Mouse (Mus musculus): ENCODE measurements around the gene Stxbp5l. TPM values are rescaled to one million over a fixed set of nuclear protein-coding genes. Genes with fewer than 3 reads are reported as not detected.
"Not testable (repeated sequence)": the region's sequence is repeated elsewhere in the genome, so short reads cannot be mapped to it uniquely, and the experiment has no call there.

Stxbp5l gene
- polyA plus RNA-seq, 1 experiment: 0.92 TPM

GRCm38 (mm10) chr16:37219151-37219550 is 165.6 kb downstream of the Stxbp5l start:
- 88% methylated on average over 1 of the region's 1 CpGs for WGBS
- TF ChIP-seq CTCF (IDR thresholded peaks at IDR 0.05; ENCODE audit: control insufficient read depth, insufficient read depth, low read length) (no peak), POLR2A (IDR thresholded peaks at IDR 0.05; ENCODE audit: borderline replicate concordance, control insufficient read depth, low read depth, low read length) (no peak)

DNA sequence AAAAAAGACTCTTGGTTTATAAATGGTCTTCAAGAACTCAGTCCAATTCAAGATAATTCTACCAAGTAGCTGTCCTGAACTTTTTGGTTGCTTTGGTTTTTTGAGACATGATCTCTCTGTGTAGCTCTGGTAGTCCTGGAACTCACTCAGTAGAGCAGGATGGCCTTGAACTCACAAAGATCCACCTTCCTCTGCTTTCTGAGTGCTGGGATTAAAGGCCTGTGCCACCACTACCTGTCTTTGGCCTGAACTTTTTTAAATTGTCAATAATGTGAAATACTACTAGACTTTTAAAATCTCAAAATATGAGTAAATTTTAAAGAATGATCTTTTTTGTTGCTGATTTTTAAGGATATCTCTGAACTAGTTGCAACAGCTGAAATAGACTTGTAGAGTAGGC is 176.0 kb downstream of the Stxbp5l start:
- H3K27ac ChIP-seq (ENCODE audit: control insufficient read depth, insufficient read depth, low read depth, low read length, poor library complexity): no peak overlapping the region
- TF ChIP-seq POLR2A (IDR thresholded peaks at IDR 0.05; ENCODE audit: borderline replicate concordance, control insufficient read depth, low read depth, low read length) (no peak), CTCF (IDR thresholded peaks at IDR 0.05; ENCODE audit: control insufficient read depth, insufficient read depth, low read length) (no peak)

More at GRCm38 (mm10) chr16:37219151-37219550, 165.6 kb downstream of the Stxbp5l start:
- H3K27ac ChIP-seq (ENCODE audit: control insufficient read depth, insufficient read depth, low read depth, low read length, poor library complexity): no peak overlapping the region
- no peak overlapping the region for H3K4me3 ChIP-seq (replicated peaks; ENCODE audit: control insufficient read depth, low read depth, low read length)
- no peaks in the 10 kb centered on the region for H3K4me1 ChIP-seq (ENCODE audit: control insufficient read depth, insufficient read depth, low read length)

DNA sequence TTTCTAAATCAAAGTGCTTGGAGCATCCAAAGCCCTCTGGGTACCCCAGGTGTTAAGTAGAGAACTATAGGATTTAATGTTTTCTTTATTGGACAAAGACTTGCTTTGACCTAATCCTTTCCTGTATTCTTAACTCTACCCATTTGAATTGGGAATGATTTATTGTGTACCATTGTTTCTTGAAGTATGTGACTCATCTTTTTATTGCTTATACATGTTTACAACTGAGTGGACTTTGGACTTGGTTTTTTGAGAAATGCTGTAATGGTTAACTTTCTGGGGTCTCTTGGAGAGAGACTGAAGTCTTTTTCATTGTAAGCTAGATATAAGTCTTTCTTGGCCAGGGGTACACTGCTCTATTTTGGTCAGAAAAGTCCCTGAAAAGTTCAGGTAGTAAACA is 190.6 kb downstream of the Stxbp5l start:
- no peak overlapping the region for H3K4me3 ChIP-seq (replicated peaks; ENCODE audit: control insufficient read depth, low read depth, low read length)
- no peaks in the 10 kb centered on the region for H3K4me1 ChIP-seq (ENCODE audit: control insufficient read depth, insufficient read depth, low read length)
- no peak for TF ChIP-seq CTCF (IDR thresholded peaks at IDR 0.05; ENCODE audit: control insufficient read depth, insufficient read depth, low read length)
- TF ChIP-seq POLR2A (IDR thresholded peaks at IDR 0.05; ENCODE audit: borderline replicate concordance, control insufficient read depth, low read depth, low read length): no peak
- H3K27ac ChIP-seq (ENCODE audit: control insufficient read depth, insufficient read depth, low read depth, low read length, poor library complexity): no peak overlapping the region

More for the DNA sequence above, 176.0 kb downstream of the Stxbp5l start:
- Histone ChIP-seq H3K4me3 (replicated peaks; ENCODE audit: control insufficient read depth, low read depth, low read length) (no peak overlapping the region), H3K4me1 (ENCODE audit: control insufficient read depth, insufficient read depth, low read length) (no peaks in the 10 kb centered on the region)

GRCm38 (mm10) chr16:37125190-37125589 is 259.6 kb downstream of the Stxbp5l start:
- 78% methylated on average over 1 of the region's 1 CpGs for WGBS
- not testable (repeated sequence) for H3K4me3 ChIP-seq (replicated peaks; ENCODE audit: control insufficient read depth, low read depth, low read length); H3K4me1 ChIP-seq (ENCODE audit: control insufficient read depth, insufficient read depth, low read length); H3K27ac ChIP-seq (ENCODE audit: control insufficient read depth, insufficient read depth, low read depth, low read length, poor library complexity)

GRCm38 (mm10) chr16:37109285-37109684 is 275.5 kb downstream of the Stxbp5l start:
- Histone ChIP-seq H3K27ac (ENCODE audit: control insufficient read depth, insufficient read depth, low read depth, low read length, poor library complexity) (no peak overlapping the region), H3K4me1 (ENCODE audit: control insufficient read depth, insufficient read depth, low read length) (no peaks in the 10 kb centered on the region), H3K4me3 (replicated peaks; ENCODE audit: control insufficient read depth, low read depth, low read length) (no peak overlapping the region)
- TF ChIP-seq POLR2A (IDR thresholded peaks at IDR 0.05; ENCODE audit: borderline replicate concordance, control insufficient read depth, low read depth, low read length): no peak
- TF ChIP-seq CTCF (IDR thresholded peaks at IDR 0.05; ENCODE audit: control insufficient read depth, insufficient read depth, low read length): 0 out of 2 replicates have a peak, but pooled peaks have one; percentile 14
- WGBS: 17% methylated on average over 3 of the region's 3 CpGs

- H3K27ac ChIP-seq (ENCODE audit: control insufficient read depth, insufficient read depth, low read depth, low read length, poor library complexity): no peak overlapping the region
- 15% methylated on average over 5 of the region's 5 CpGs for WGBS
- H3K4me1 ChIP-seq (ENCODE audit: control insufficient read depth, insufficient read depth, low read length): no peaks in the 10 kb centered on the region
- no peak overlapping the region for H3K4me3 ChIP-seq (replicated peaks; ENCODE audit: control insufficient read depth, low read depth, low read length)
- TF ChIP-seq POLR2A (IDR thresholded peaks at IDR 0.05; ENCODE audit: borderline replicate concordance, control insufficient read depth, low read depth, low read length) (no peak), CTCF (IDR thresholded peaks at IDR 0.05; ENCODE audit: control insufficient read depth, insufficient read depth, low read length) (no peak)
These were observed 276.0 kb downstream of the Stxbp5l start for GRCm38 (mm10) chr16:37108763-37109162.

- no peaks in the 10 kb centered on the region for H3K4me1 ChIP-seq (ENCODE audit: control insufficient read depth, insufficient read depth, low read length)
- H3K4me3 ChIP-seq (replicated peaks; ENCODE audit: control insufficient read depth, low read depth, low read length): no peak overlapping the region
- 69% methylated on average over 4 of the region's 4 CpGs for WGBS
- TF ChIP-seq POLR2A (IDR thresholded peaks at IDR 0.05; ENCODE audit: borderline replicate concordance, control insufficient read depth, low read depth, low read length): no peak
- no peak for TF ChIP-seq CTCF (IDR thresholded peaks at IDR 0.05; ENCODE audit: control insufficient read depth, insufficient read depth, low read length)
- H3K27ac ChIP-seq (ENCODE audit: control insufficient read depth, insufficient read depth, low read depth, low read length, poor library complexity): no peak overlapping the region
These were observed 290.5 kb downstream of the Stxbp5l start for GRCm38 (mm10) chr16:37094169-37094833.

DNA sequence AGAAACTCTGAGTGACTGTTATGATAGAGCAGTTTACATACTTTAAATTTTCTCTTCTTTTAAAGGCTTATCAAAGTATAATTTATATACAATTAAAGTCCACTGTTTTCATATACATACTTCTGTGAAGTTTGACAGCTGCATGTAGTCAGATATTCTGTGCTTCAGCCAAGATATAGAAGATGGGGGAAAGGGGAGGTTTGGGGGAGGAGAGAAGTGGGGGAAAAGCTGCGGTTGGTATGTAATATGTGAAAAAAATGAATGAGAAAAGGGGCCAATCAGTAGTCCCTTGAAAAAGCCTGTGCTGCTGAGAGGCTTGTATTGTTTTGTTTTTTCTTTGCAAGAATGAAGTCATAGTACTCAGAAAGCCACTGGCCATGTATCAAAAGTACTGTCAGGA is 295.1 kb downstream of the Stxbp5l start:
- 94% methylated on average over 1 of the region's 1 CpGs for WGBS
- Histone ChIP-seq H3K27ac (ENCODE audit: control insufficient read depth, insufficient read depth, low read depth, low read length, poor library complexity) (no peak overlapping the region), H3K4me3 (replicated peaks; ENCODE audit: control insufficient read depth, low read depth, low read length) (no peak overlapping the region), H3K4me1 (ENCODE audit: control insufficient read depth, insufficient read depth, low read length) (no peaks in the 10 kb centered on the region)
- no peak for TF ChIP-seq CTCF (IDR thresholded peaks at IDR 0.05; ENCODE audit: control insufficient read depth, insufficient read depth, low read length)
- no peak for TF ChIP-seq POLR2A (IDR thresholded peaks at IDR 0.05; ENCODE audit: borderline replicate concordance, control insufficient read depth, low read depth, low read length)

DNA sequence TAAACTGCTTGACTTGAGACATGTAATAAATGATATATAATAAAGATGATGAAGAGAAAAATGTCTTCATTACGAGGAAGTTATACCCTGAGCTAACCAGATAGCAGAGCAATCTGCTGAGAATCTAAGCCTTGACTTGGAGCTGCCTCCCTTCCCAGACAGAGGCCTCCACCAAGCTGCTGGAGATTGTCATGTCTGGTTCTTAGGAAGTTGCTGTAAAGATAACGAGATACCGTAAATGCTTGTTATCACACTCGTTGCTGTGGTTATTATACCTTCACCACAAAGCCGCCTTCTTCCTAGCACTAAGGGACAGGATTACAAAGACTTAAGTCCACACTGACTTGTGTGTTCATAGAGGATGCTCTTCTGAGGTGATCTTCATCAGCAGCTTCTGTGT is 312.4 kb downstream of the Stxbp5l start:
- 64% methylated on average over 5 of the region's 5 CpGs for WGBS
- Histone ChIP-seq H3K27ac (ENCODE audit: control insufficient read depth, insufficient read depth, low read depth, low read length, poor library complexity) (no peak overlapping the region), H3K4me1 (ENCODE audit: control insufficient read depth, insufficient read depth, low read length) (no peaks in the 10 kb centered on the region), H3K4me3 (replicated peaks; ENCODE audit: control insufficient read depth, low read depth, low read length) (no peak overlapping the region)
- TF ChIP-seq CTCF (IDR thresholded peaks at IDR 0.05; ENCODE audit: control insufficient read depth, insufficient read depth, low read length) (no peak), POLR2A (IDR thresholded peaks at IDR 0.05; ENCODE audit: borderline replicate concordance, control insufficient read depth, low read depth, low read length) (no peak)

Other genes with a start within 250 kb of the Stxbp5l start
- gene Gtf2e1, start 154.8 kb upstream of the Stxbp5l start, polyA plus RNA-seq (2011; ENCODE audit: insufficient read depth, insufficient read length, low replicate concordance, missing spikeins): 1.2 and 5.0 TPM in 2 replicates
- 4.5 and 6.8 TPM in 2 replicates for gene Rabl3, start 154.9 kb upstream of the Stxbp5l start, polyA plus RNA-seq (2011; ENCODE audit: insufficient read depth, insufficient read length, low replicate concordance, missing spikeins)
- gene Hgd, start 195.2 kb upstream of the Stxbp5l start, polyA plus RNA-seq (2011; ENCODE audit: insufficient read depth, insufficient read length, low replicate concordance, missing spikeins): 1.3 and 4.1 TPM in 2 replicates